Mouse (Mus musculus) forebrain, postnatal 0 days (tissue): ENCODE results near the gene Mex3d. TPM values are rescaled to one million over a fixed set of nuclear protein-coding genes. Genes with fewer than 3 reads are reported as not detected.

Experiments used
- ATAC-seq: fragments of 200-750 bp; cut with Nextera tagmentation; 2 replicates; pipeline ENCODE4 v1.8.0; 2017; ENCODE audit warnings: mild to moderate bottlenecking, moderate library complexity
- DNase-seq: peaks from one replicate; pipeline ENCODE4 v3.0.0-alpha.2; 2015
- H3K27ac ChIP-seq: fragments of 300-500 bp; sonication (generic); 2 replicates; pipeline ENCODE4 v1.5.1; 2014; ENCODE audit warnings: low read depth, mild to moderate bottlenecking, antibody characterized with exemption, low read length, moderate library complexity, mixed read lengths
- H3K27me3 ChIP-seq: fragments of 300-500 bp; sonication (generic); 2 replicates; pipeline ENCODE4 v1.6.1; 2014; ENCODE audit warnings: mild to moderate bottlenecking, low read length, mixed read lengths; ENCODE audit not compliant: insufficient read depth
- H3K36me3 ChIP-seq: fragments of 300-500 bp; sonication (generic); 2 replicates; pipeline ENCODE4 v1.6.1; 2014; ENCODE audit warnings: mild to moderate bottlenecking, moderate library complexity; ENCODE audit not compliant: insufficient read depth
- H3K4me1 ChIP-seq: fragments of 300-500 bp; sonication (generic); 2 replicates; pipeline ENCODE4 v1.6.1; 2014; ENCODE audit warnings: antibody characterized with exemption; ENCODE audit not compliant: insufficient read depth
- H3K4me2 ChIP-seq: fragments of 300-500 bp; sonication (generic); 2 replicates; pipeline ENCODE4 v1.6.1; 2014; ENCODE audit warnings: low read depth, mild to moderate bottlenecking, moderate library complexity
- H3K4me3 ChIP-seq: fragments of 300-500 bp; sonication (generic); 2 replicates; pipeline ENCODE4 v1.5.1; 2014; ENCODE audit warnings: low read depth, low read length, mixed read lengths
- H3K9ac ChIP-seq: fragments of 300-500 bp; sonication (generic); 2 replicates; pipeline ENCODE4 v1.6.1; 2014; ENCODE audit warnings: mild to moderate bottlenecking
- H3K9me3 ChIP-seq: fragments of 300-500 bp; sonication (generic); 2 replicates; pipeline ENCODE4 v1.6.1; 2016; ENCODE audit warnings: low read length
- CTCF ChIP-seq: sonication (generic); IDR thresholded peaks from 2 replicates; pipeline ENCODE4 v1.5.1; 2016; ENCODE audit warnings: antibody characterized with exemption, control low read depth, low read depth
- WGBS: fragments of 180-500 bp; shearing (Covaris S2); extraction: QIAGEN DNeasy Blood & Tissue Kit; methylation state at CpG from one replicate; pipeline ENCODE4 v1.1.7; 2014; 5-methylcytosine and 5-hydroxymethylcytosine counted together
- microRNA-seq, 2 experiments: library from miRNA; unstranded; fragments of <30 nt; microRNA quantifications; one replicate each; pipeline ENCODE4; 2016
- polyA plus RNA-seq: library from polyadenylated mRNA; unstranded; fragments of >200 nt; fragmentation: Nextera tagmentation; extraction: Ambion mirVana; gene quantifications from 2 replicates; pipeline ENCODE4 v1.2.1, GENCODE M21; 2015
- total RNA-seq: library from RNA; depleted of rRNA; stranded (reverse); fragments of >200 nt; gene quantifications from 2 replicates; pipeline ENCODE4 v1.2.3, GENCODE M21; 2014; rRNA removed

The Mex3d gene
- total and polyA plus RNA-seq, 2 experiments from 2014 or later = 18.4 to 120 TPM

GRCm38 (mm10) chr10:80332525-80332989 is 54.9 kb downstream of the Mex3d start:
- H3K27me3 ChIP-seq = 0 out of 2 replicates have a peak, but pooled peaks cover 5% of the 10 kb centered on the region
- TF ChIP-seq CTCF = no peak
- H3K9ac ChIP-seq = no peak overlapping the region
- no peak overlapping the region for H3K4me2 ChIP-seq
- ATAC-seq (no peak), DNase-seq (no peak)
- H3K9me3 ChIP-seq = no peaks in the 10 kb centered on the region
- no peaks in the 10 kb centered on the region for H3K36me3 ChIP-seq
- no peak overlapping the region for H3K27ac ChIP-seq
- WGBS = 82% methylated on average over 5 of the region's 5 CpGs
- no peak overlapping the region for H3K4me3 ChIP-seq
- H3K4me1 ChIP-seq = peaks cover 11% of the 10 kb centered on the region

- no peak for TF ChIP-seq CTCF
- Histone ChIP-seq H3K36me3 (no peaks in the 10 kb centered on the region), H3K9ac (no peak overlapping the region), H3K4me3 (no peak overlapping the region), H3K4me2 (no peak overlapping the region), H3K27me3 (0 out of 2 replicates have a peak, but pooled peaks cover 5% of the 10 kb centered on the region), H3K27ac (no peak overlapping the region), H3K9me3 (no peaks in the 10 kb centered on the region), H3K4me1 (peaks cover 11% of the 10 kb centered on the region)
- WGBS = 84% methylated on average over 10 of the region's 10 CpGs
- no peak for DNase-seq
- ATAC-seq = no peak
Measured at GRCm38 (mm10) chr10:80331636-80332524, 55.6 kb downstream of the Mex3d start.

- no peak for DNase-seq
- H3K9ac ChIP-seq = peak overlapping the region; percentile 47; the same call in 1 of the 2 replicates
- H3K36me3 ChIP-seq = no peaks in the 10 kb centered on the region
- no peak overlapping the region; the same call in 1 of the 2 replicates for H3K4me3 ChIP-seq
- TF ChIP-seq CTCF = no peak
- ATAC-seq = no peak
- peak overlapping the region; percentile 90 for H3K4me2 ChIP-seq
- no peaks in the 10 kb centered on the region for H3K9me3 ChIP-seq
- 0 out of 2 replicates have a peak, but pooled peaks cover 5% of the 10 kb centered on the region for H3K27me3 ChIP-seq
- WGBS = 80% methylated on average over 2 of the region's 2 CpGs
- H3K4me1 ChIP-seq = peaks cover 11% of the 10 kb centered on the region
- H3K27ac ChIP-seq = no peak overlapping the region
Measured at GRCm38 (mm10) chr10:80330888-80331287, 56.6 kb downstream of the Mex3d start.

Small RNAs within 50 kb of the gene (microRNA-seq; reads per million reads assigned to microRNA genes)
- 0 reads per million in 2 experiments for gene Gm22721

Other genes starting within 250 kb of the Mex3d start
- 154 and 193 TPM in 2 replicates for gene Atp5d, start 249.0 kb downstream of the Mex3d start, total RNA-seq
- 633 and 650 TPM in 2 replicates for gene Atp5d, start 249.0 kb downstream of the Mex3d start, polyA plus RNA-seq
- gene Cbarp, start 246.8 kb downstream of the Mex3d start, total RNA-seq = 114 and 151 TPM in 2 replicates
- 57.5 and 68.2 TPM in 2 replicates for gene Cbarp, start 246.8 kb downstream of the Mex3d start, polyA plus RNA-seq
- 91.5 and 120 TPM in 2 replicates for gene Midn, start 239.4 kb downstream of the Mex3d start, total RNA-seq
- 19.3 and 21.3 TPM in 2 replicates for gene Midn, start 239.4 kb downstream of the Mex3d start, polyA plus RNA-seq
- 345 and 424 TPM in 2 replicates for gene Cirbp, start 221.7 kb downstream of the Mex3d start, total RNA-seq
- 834 and 838 TPM in 2 replicates for gene Cirbp, start 221.7 kb downstream of the Mex3d start, polyA plus RNA-seq
- 4.2 and 5.0 TPM in 2 replicates for gene 1600002K03Rik, start 214.7 kb downstream of the Mex3d start, total RNA-seq
- 5.0 and 6.0 TPM in 2 replicates for gene 1600002K03Rik, start 214.7 kb downstream of the Mex3d start, polyA plus RNA-seq
- gene Efna2, start 208.2 kb downstream of the Mex3d start, total RNA-seq = 29.0 and 30.9 TPM in 2 replicates
- gene Efna2, start 208.2 kb downstream of the Mex3d start, polyA plus RNA-seq = 30.6 and 31.3 TPM in 2 replicates
- 57.6 and 60.7 TPM in 2 replicates for gene Mum1, start 161.2 kb downstream of the Mex3d start, total RNA-seq
- 41.1 and 50.4 TPM in 2 replicates for gene Mum1, start 161.2 kb downstream of the Mex3d start, polyA plus RNA-seq
- gene Ndufs7, start 138.5 kb downstream of the Mex3d start, total RNA-seq = 162 and 212 TPM in 2 replicates
- gene Ndufs7, start 138.5 kb downstream of the Mex3d start, polyA plus RNA-seq = 343 and 394 TPM in 2 replicates
- 15.2 and 18.2 TPM in 2 replicates for gene Gamt, start 126.6 kb downstream of the Mex3d start, total RNA-seq
- gene Gamt, start 126.6 kb downstream of the Mex3d start, polyA plus RNA-seq = 20.8 and 21.8 TPM in 2 replicates
- 120 and 122 TPM in 2 replicates for gene Dazap1, start 126.2 kb downstream of the Mex3d start, total RNA-seq
- gene Dazap1, start 126.2 kb downstream of the Mex3d start, polyA plus RNA-seq = 42.4 and 46.1 TPM in 2 replicates
- gene Rps15, start 95.2 kb downstream of the Mex3d start, total RNA-seq = 1,181 and 1,718 TPM in 2 replicates
- gene Rps15, start 95.2 kb downstream of the Mex3d start, polyA plus RNA-seq = 681 and 897 TPM in 2 replicates
- gene Apc2, start 91.7 kb downstream of the Mex3d start, total RNA-seq = 309 and 328 TPM in 2 replicates
- gene Apc2, start 91.7 kb downstream of the Mex3d start, polyA plus RNA-seq = 85.3 and 112 TPM in 2 replicates
- 19.2 and 22.8 TPM in 2 replicates for gene 2310011J03Rik, start 67.1 kb downstream of the Mex3d start, total RNA-seq
- 32.4 and 35.6 TPM in 2 replicates for gene 2310011J03Rik, start 67.1 kb downstream of the Mex3d start, polyA plus RNA-seq
- 3.4 and 3.8 TPM in 2 replicates for gene Pcsk4, start 58.2 kb downstream of the Mex3d start, total RNA-seq
- 7.4 TPM in 2 replicates for gene Pcsk4, start 58.2 kb downstream of the Mex3d start, polyA plus RNA-seq
- gene Reep6, start 57.7 kb downstream of the Mex3d start, total RNA-seq = 1.8 and 2.7 TPM in 2 replicates
- 5.1 and 6.4 TPM in 2 replicates for gene Reep6, start 57.7 kb downstream of the Mex3d start, polyA plus RNA-seq
- gene Adamtsl5, start 39.2 kb downstream of the Mex3d start, total RNA-seq = 0.31 and 0.33 TPM in 2 replicates
- gene Adamtsl5, start 39.2 kb downstream of the Mex3d start, polyA plus RNA-seq = 0.70 and 0.81 TPM in 2 replicates
- gene Plk5, start 31.2 kb downstream of the Mex3d start, total RNA-seq = 8.3 and 12.9 TPM in 2 replicates
- 4.6 and 7.4 TPM in 2 replicates for gene Plk5, start 31.2 kb downstream of the Mex3d start, polyA plus RNA-seq
- 37.9 and 43.9 TPM in 2 replicates for gene Mbd3, start 11.9 kb upstream of the Mex3d start, total RNA-seq
- gene Mbd3, start 11.9 kb upstream of the Mex3d start, polyA plus RNA-seq = 183 and 196 TPM in 2 replicates
- 230 and 424 TPM in 2 replicates for gene Uqcr11, start 19.2 kb upstream of the Mex3d start, total RNA-seq
- gene Uqcr11, start 19.2 kb upstream of the Mex3d start, polyA plus RNA-seq = 688 and 881 TPM in 2 replicates
- gene Tcf3, start 46.0 kb upstream of the Mex3d start, total RNA-seq = 69.0 and 91.4 TPM in 2 replicates
- 34.3 and 36.1 TPM in 2 replicates for gene Tcf3, start 46.0 kb upstream of the Mex3d start, polyA plus RNA-seq
- gene Onecut3, start 107.2 kb upstream of the Mex3d start, total RNA-seq = 0.62 and 1.9 TPM in 2 replicates
- 0.03 and 0.18 TPM in 2 replicates for gene Onecut3, start 107.2 kb upstream of the Mex3d start, polyA plus RNA-seq
- gene Atp8b3, start 151.5 kb upstream of the Mex3d start, total RNA-seq = 0.05 and 0.38 TPM in 2 replicates
- 0.16 and 0.46 TPM in 2 replicates for gene Atp8b3, start 151.5 kb upstream of the Mex3d start, polyA plus RNA-seq
- 40.3 and 41.9 TPM in 2 replicates for gene Rexo1, start 173.9 kb upstream of the Mex3d start, total RNA-seq
- gene Rexo1, start 173.9 kb upstream of the Mex3d start, polyA plus RNA-seq = 27.9 and 30.5 TPM in 2 replicates
- 17.9 and 18.7 TPM in 2 replicates for gene Klf16, start 189.7 kb upstream of the Mex3d start, total RNA-seq
- gene Klf16, start 189.7 kb upstream of the Mex3d start, polyA plus RNA-seq = 13.3 and 14.1 TPM in 2 replicates
- 156 and 201 TPM in 2 replicates for gene Abhd17a, start 202.7 kb upstream of the Mex3d start, total RNA-seq
- gene Abhd17a, start 202.7 kb upstream of the Mex3d start, polyA plus RNA-seq = 154 and 155 TPM in 2 replicates
- gene Scamp4, start 215.2 kb upstream of the Mex3d start, total RNA-seq = 21.0 and 24.1 TPM in 2 replicates
- gene Scamp4, start 215.2 kb upstream of the Mex3d start, polyA plus RNA-seq = 86.8 and 87.9 TPM in 2 replicates
- 3.0 and 4.9 TPM in 2 replicates for gene Adat3, start 215.2 kb upstream of the Mex3d start, total RNA-seq
- 4.2 and 4.5 TPM in 2 replicates for gene Adat3, start 215.2 kb upstream of the Mex3d start, polyA plus RNA-seq
- gene Gm49322, start 218.4 kb upstream of the Mex3d start, total RNA-seq = 1.2 and 2.7 TPM in 2 replicates
- 0.58 and 0.69 TPM in 2 replicates for gene Gm49322, start 218.4 kb upstream of the Mex3d start, polyA plus RNA-seq
- gene Csnk1g2, start 235.2 kb upstream of the Mex3d start, total RNA-seq = 127 and 135 TPM in 2 replicates
- 91.8 and 94.1 TPM in 2 replicates for gene Csnk1g2, start 235.2 kb upstream of the Mex3d start, polyA plus RNA-seq